Mouse (Mus musculus): Measurements from ENCODE around the gene Ttc39b. TPM values are rescaled to one million over a fixed set of nuclear protein-coding genes. Genes with fewer than 3 reads are reported as not detected.

Gene Ttc39b
- polyA plus RNA-seq, 1 experiment, result 2.5 TPM

- no peak for TF ChIP-seq POLR2A (IDR thresholded peaks at IDR 0.05; ENCODE audit: low read depth, low read length)
- TF ChIP-seq CTCF (conservative IDR thresholded peaks at IDR 0.05; ENCODE audit: insufficient read depth, insufficient read length, low read depth, low read length), result no peak
- H3K27me3 ChIP-seq (replicated peaks; ENCODE audit: control insufficient read depth, insufficient read depth, low read length), result no peaks in the 10 kb centered on the region
- 92% methylated on average over 1 of the region's 1 CpGs for WGBS
- H3K27ac ChIP-seq (ENCODE audit: insufficient read depth, low read depth, low read length), result no peak overlapping the region
- H3K4me3 ChIP-seq (ENCODE audit: insufficient read depth, low read depth, low read length), result no peak overlapping the region
- no peaks in the 10 kb centered on the region for H3K36me3 ChIP-seq (ENCODE audit: control insufficient read depth, insufficient read depth, low read length)
- H3K4me1 ChIP-seq (ENCODE audit: control insufficient read depth, insufficient read depth, low read length), result no peaks in the 10 kb centered on the region
- no peak for DNase-seq
Measured at GRCm38 (mm10) chr4:83348970-83349369, 24.9 kb upstream of the Ttc39b start.

- Histone ChIP-seq H3K27me3 (replicated peaks; ENCODE audit: control insufficient read depth, insufficient read depth, low read length) (no peaks in the 10 kb centered on the region), H3K4me3 (ENCODE audit: insufficient read depth, low read depth, low read length) (no peak overlapping the region), H3K27ac (ENCODE audit: insufficient read depth, low read depth, low read length) (no peak overlapping the region), H3K4me1 (ENCODE audit: control insufficient read depth, insufficient read depth, low read length) (no peaks in the 10 kb centered on the region), H3K36me3 (ENCODE audit: control insufficient read depth, insufficient read depth, low read length) (no peaks in the 10 kb centered on the region)
- 72% methylated on average over 2 of the region's 2 CpGs for WGBS
- no peak for TF ChIP-seq POLR2A (IDR thresholded peaks at IDR 0.05; ENCODE audit: low read depth, low read length)
- TF ChIP-seq CTCF (conservative IDR thresholded peaks at IDR 0.05; ENCODE audit: insufficient read depth, insufficient read length, low read depth, low read length), result peak; percentile 70
- DNase-seq, result no peak
Measured at GRCm38 (mm10) chr4:83343895-83344294, 19.8 kb upstream of the Ttc39b start.

GRCm38 (mm10) chr4:83343146-83343823 lies 19.2 kb upstream of the Ttc39b start:
- H3K27ac ChIP-seq (ENCODE audit: insufficient read depth, low read depth, low read length), result no peak overlapping the region
- no peaks in the 10 kb centered on the region for H3K27me3 ChIP-seq (replicated peaks; ENCODE audit: control insufficient read depth, insufficient read depth, low read length)
- WGBS, result 82% methylated on average over 9 of the region's 9 CpGs
- H3K36me3 ChIP-seq (ENCODE audit: control insufficient read depth, insufficient read depth, low read length), result no peaks in the 10 kb centered on the region
- no peak for DNase-seq
- H3K4me1 ChIP-seq (ENCODE audit: control insufficient read depth, insufficient read depth, low read length), result no peaks in the 10 kb centered on the region
- TF ChIP-seq POLR2A (IDR thresholded peaks at IDR 0.05; ENCODE audit: low read depth, low read length), result no peak
- H3K4me3 ChIP-seq (ENCODE audit: insufficient read depth, low read depth, low read length), result no peak overlapping the region

GRCm38 (mm10) chr4:83342268-83342970 lies 18.4 kb upstream of the Ttc39b start:
- 63% methylated on average over 14 of the region's 14 CpGs for WGBS
- no peak for TF ChIP-seq POLR2A (IDR thresholded peaks at IDR 0.05; ENCODE audit: low read depth, low read length)
- TF ChIP-seq CTCF (conservative IDR thresholded peaks at IDR 0.05; ENCODE audit: insufficient read depth, insufficient read length, low read depth, low read length), result no peak
- DNase-seq, result peak; percentile 19
- H3K36me3 ChIP-seq (ENCODE audit: control insufficient read depth, insufficient read depth, low read length), result no peaks in the 10 kb centered on the region
- no peaks in the 10 kb centered on the region for H3K4me1 ChIP-seq (ENCODE audit: control insufficient read depth, insufficient read depth, low read length)
- no peak overlapping the region for H3K4me3 ChIP-seq (ENCODE audit: insufficient read depth, low read depth, low read length)
- no peaks in the 10 kb centered on the region for H3K27me3 ChIP-seq (replicated peaks; ENCODE audit: control insufficient read depth, insufficient read depth, low read length)
- no peak overlapping the region for H3K27ac ChIP-seq (ENCODE audit: insufficient read depth, low read depth, low read length)

- Histone ChIP-seq H3K27ac (ENCODE audit: insufficient read depth, low read depth, low read length) (no peak overlapping the region), H3K27me3 (replicated peaks; ENCODE audit: control insufficient read depth, insufficient read depth, low read length) (no peaks in the 10 kb centered on the region), H3K36me3 (ENCODE audit: control insufficient read depth, insufficient read depth, low read length) (no peaks in the 10 kb centered on the region), H3K4me1 (ENCODE audit: control insufficient read depth, insufficient read depth, low read length) (no peaks in the 10 kb centered on the region), H3K4me3 (ENCODE audit: insufficient read depth, low read depth, low read length) (no peak overlapping the region)
- no peak for TF ChIP-seq POLR2A (IDR thresholded peaks at IDR 0.05; ENCODE audit: low read depth, low read length)
- TF ChIP-seq CTCF (conservative IDR thresholded peaks at IDR 0.05; ENCODE audit: insufficient read depth, insufficient read length, low read depth, low read length), result no peak
- no peak for DNase-seq
- WGBS, result 67% methylated on average over 1 of the region's 1 CpGs
Measured at GRCm38 (mm10) chr4:83339393-83339792, 15.3 kb upstream of the Ttc39b start.

- DNase-seq, result no peak
- Histone ChIP-seq H3K27ac (ENCODE audit: insufficient read depth, low read depth, low read length) (no peak overlapping the region), H3K4me1 (ENCODE audit: control insufficient read depth, insufficient read depth, low read length) (no peaks in the 10 kb centered on the region), H3K4me3 (ENCODE audit: insufficient read depth, low read depth, low read length) (no peak overlapping the region), H3K27me3 (replicated peaks; ENCODE audit: control insufficient read depth, insufficient read depth, low read length) (no peaks in the 10 kb centered on the region), H3K36me3 (ENCODE audit: control insufficient read depth, insufficient read depth, low read length) (no peaks in the 10 kb centered on the region)
- 60% methylated on average over 3 of the region's 3 CpGs for WGBS
- TF ChIP-seq CTCF (conservative IDR thresholded peaks at IDR 0.05; ENCODE audit: insufficient read depth, insufficient read length, low read depth, low read length) (no peak), POLR2A (IDR thresholded peaks at IDR 0.05; ENCODE audit: low read depth, low read length) (no peak)
Measured at GRCm38 (mm10) chr4:83337717-83338116, 13.7 kb upstream of the Ttc39b start.

GRCm38 (mm10) chr4:83330369-83330768 lies 6.3 kb upstream of the Ttc39b start:
- TF ChIP-seq CTCF (conservative IDR thresholded peaks at IDR 0.05; ENCODE audit: insufficient read depth, insufficient read length, low read depth, low read length) (no peak), POLR2A (IDR thresholded peaks at IDR 0.05; ENCODE audit: low read depth, low read length) (no peak)
- H3K4me3 ChIP-seq (ENCODE audit: insufficient read depth, low read depth, low read length), result no peak overlapping the region
- no peaks in the 10 kb centered on the region for H3K27me3 ChIP-seq (replicated peaks; ENCODE audit: control insufficient read depth, insufficient read depth, low read length)
- no peaks in the 10 kb centered on the region for H3K36me3 ChIP-seq (ENCODE audit: control insufficient read depth, insufficient read depth, low read length)
- WGBS, result 93% methylated on average over 4 of the region's 4 CpGs
- no peak overlapping the region for H3K27ac ChIP-seq (ENCODE audit: insufficient read depth, low read depth, low read length)
- no peaks in the 10 kb centered on the region; the same call in none of the 2 replicates for H3K4me1 ChIP-seq (ENCODE audit: control insufficient read depth, insufficient read depth, low read length)
- DNase-seq, result no peak
